Mouse (Mus musculus): ENCODE measurements at regions not wholly inside any gene's neighbourhood (a gene's known extent, or its start where the extent isn't known, plus 50 kb on each side); places are given as distances from the start of the nearest gene placed in this dataset.

DNA sequence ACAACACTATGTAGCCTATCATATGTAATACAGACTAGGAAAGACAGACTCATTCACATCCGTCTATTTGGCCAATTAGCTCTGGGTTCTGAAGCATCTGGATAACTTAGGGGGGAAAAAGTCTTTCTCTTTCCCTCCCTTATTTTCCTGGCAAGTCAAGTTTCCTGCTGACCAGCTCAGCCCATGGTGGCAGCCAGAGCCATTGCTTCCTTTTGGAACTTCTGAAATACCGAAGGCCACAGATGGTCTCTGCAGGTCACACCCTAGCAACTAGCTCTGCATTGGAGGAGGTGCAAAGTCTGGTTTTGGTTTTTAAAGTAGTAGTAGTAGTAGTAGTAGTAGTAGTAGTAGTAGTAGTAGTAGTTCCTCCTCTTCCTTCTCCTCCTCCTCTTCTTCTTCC lies 76.6 kb upstream of the Gm15217 start:
- DNase-seq (ENCODE audit: low spot score): no peak

DNA sequence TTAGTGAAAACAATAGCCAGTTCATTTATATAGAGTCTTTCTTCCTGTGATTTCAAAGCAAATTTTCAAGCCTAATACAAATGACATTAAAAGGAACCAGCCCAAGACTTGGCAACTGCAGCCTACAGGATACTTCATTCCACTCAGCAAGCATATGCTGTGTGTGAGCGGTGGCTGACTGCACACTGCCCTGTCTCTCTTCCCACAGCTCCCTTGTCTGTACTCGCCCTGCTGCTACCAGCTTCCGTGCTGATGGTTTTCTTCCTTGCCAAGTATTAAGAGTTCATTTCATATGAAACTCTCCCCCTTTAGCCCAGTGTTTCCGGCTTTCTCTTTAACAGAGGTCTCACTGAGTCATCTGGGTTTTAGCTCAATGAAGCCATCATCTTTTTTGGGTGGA lies 73.9 kb upstream of the Gm15217 start:
- DNase-seq (ENCODE audit: low spot score): no peak

DNA sequence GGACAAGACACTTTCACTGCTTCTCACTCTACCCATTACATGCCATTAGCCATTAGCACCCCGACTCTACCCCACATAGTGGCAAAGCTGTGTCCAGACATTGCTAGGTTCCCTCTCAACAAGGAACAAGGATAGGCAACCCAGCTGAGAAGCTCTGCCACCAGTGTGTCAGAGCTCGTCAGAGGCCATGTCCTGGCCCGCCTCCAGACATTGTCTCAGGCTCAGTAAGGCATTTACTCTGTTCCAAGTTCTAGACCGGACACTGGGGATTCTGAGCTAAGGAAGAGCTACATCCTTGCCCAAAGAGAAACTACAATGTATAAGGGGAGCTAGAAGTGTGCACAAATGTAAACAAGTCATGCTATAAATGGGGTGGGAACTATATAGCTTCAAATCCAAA lies 66.2 kb upstream of the Gm15217 start:
- DNase-seq (ENCODE audit: low spot score): no peak

DNA sequence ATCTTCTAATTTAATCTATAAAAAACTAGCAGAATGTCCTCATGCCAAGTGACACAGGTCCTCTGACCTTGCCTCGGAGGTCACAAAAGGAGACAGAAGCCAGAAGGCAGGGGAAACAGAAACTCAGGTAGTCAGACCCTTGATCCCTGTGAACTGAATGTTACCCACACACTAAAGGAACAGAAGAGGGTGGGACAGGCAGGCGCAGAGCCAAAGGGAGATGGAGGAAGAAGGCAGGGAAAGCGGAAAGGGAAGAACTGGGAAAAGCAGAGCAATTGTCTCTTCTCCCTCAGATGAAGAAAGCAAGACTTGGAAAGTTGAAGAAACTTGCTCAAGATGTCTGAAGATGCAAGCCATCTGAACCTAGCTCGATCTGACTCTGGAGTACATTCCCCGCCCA lies 62.7 kb upstream of the Gm15217 start:
- DNase-seq (ENCODE audit: low spot score): no peak

DNA sequence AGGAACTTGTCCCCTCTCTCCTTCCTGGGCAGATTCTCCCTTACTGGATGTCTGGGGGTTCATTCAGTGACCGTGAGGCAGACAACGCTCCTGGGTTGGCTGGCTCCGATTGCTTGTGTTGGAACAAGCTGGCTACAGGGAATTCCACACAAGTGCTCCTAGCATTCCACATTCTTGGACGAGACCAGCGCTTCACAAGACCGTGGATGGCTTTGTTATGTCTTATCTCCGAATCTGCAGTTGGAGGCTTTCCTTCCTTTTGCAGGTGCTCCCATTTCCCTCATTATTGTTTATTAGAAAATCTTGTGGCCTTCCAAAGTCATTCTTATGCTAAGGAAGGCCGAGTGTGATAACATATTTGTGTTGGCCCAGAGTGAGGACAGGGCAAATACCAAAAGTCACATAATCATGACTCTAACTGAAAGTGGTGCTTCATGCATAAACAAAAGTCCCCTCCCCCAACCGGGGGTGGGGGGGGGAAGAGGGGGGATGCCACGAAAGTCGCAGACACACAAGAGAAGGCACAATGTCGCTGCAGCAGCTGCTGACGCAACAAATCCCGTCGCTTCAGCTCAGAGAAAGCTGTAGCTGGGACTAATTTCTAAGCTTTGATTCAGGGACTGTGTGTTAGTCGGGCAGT lies 61.7 kb upstream of the Gm15217 start:
- DNase-seq (ENCODE audit: low spot score): no peak

DNA sequence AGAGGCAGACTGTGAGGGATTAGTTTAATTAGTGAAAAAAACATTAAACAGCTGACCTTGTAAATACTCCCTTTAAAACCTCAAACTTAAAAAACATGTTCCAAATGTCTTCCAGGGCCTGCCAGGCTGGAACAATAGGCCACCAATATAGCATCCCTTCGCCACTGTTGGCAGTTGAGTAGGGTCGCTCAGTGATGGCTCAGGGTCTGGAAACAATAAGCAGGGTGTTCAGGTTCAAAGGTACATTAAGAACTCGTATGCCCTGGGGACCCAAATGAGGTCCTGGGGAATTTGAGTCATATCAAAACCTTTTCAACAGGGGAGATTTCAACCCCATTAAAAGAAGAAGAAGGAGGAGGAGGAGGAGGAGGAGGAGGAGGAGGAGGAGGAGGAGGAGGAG lies 51.1 kb upstream of the Gm15217 start:
- no peak for DNase-seq (ENCODE audit: low spot score)

Data from embryo, embryonic 10 days (tissue).